Mouse (Mus musculus) midbrain, embryonic 12.5 days (tissue): ENCODE results near the gene Myo16. TPM values are rescaled to one million over a fixed set of nuclear protein-coding genes. Genes with fewer than 3 reads are reported as not detected.

Source experiments
- ATAC-seq: fragments of 200-750 bp; cut with Nextera tagmentation; 2 replicates; pipeline ENCODE4 v1.8.0; 2017; ENCODE audit warnings: low read depth, moderate TSS enrichment, moderate library complexity; ENCODE audit not compliant: low FRiP score
- H3K27ac ChIP-seq: fragments of 300-500 bp; sonication (generic); replicated peaks from 2 replicates; pipeline ENCODE4 v1.5.1; 2016; ENCODE audit warnings: mild to moderate bottlenecking
- H3K27me3 ChIP-seq: fragments of 300-500 bp; sonication (generic); 2 replicates; pipeline ENCODE4 v1.6.1; 2016; ENCODE audit warnings: mild to moderate bottlenecking
- H3K36me3 ChIP-seq: fragments of 300-500 bp; sonication (generic); 2 replicates; pipeline ENCODE4 v1.6.1; 2016
- H3K4me1 ChIP-seq: fragments of 300-500 bp; sonication (generic); 2 replicates; pipeline ENCODE4 v1.6.1; 2016
- H3K4me2 ChIP-seq: fragments of 300-500 bp; sonication (generic); replicated peaks from 2 replicates; pipeline ENCODE4 v1.6.1; 2016; ENCODE audit warnings: mild to moderate bottlenecking, moderate library complexity
- H3K4me3 ChIP-seq: fragments of 300-500 bp; sonication (generic); 2 replicates; pipeline ENCODE4 v1.5.1; 2016; ENCODE audit warnings: mild to moderate bottlenecking
- H3K9ac ChIP-seq: fragments of 300-500 bp; sonication (generic); replicated peaks from 2 replicates; pipeline ENCODE4 v1.6.1; 2016; ENCODE audit warnings: mild to moderate bottlenecking, moderate library complexity
- H3K9me3 ChIP-seq: fragments of 300-500 bp; sonication (generic); 2 replicates; pipeline ENCODE4 v1.6.1; 2016; ENCODE audit warnings: mild to moderate bottlenecking
- WGBS: fragments of 180-500 bp; shearing (Covaris S2); methylation state at CpG from one replicate; pipeline ENCODE4 v1.1.7; 2016; 5-methylcytosine and 5-hydroxymethylcytosine counted together
- polyA plus RNA-seq: library from polyadenylated mRNA; unstranded; fragments of >200 nt; fragmentation: Nextera tagmentation; extraction: Ambion mirVana; gene quantifications from 2 replicates; pipeline ENCODE4 v1.2.1, GENCODE M21; 2016

The Myo16 gene
- polyA plus RNA-seq, 1 experiment from 2014 or later, result 4.0 TPM

GRCm38 (mm10) chr8:10243344-10243743 lies 89.6 kb downstream of the Myo16 start:
- Histone ChIP-seq H3K4me1 (no peaks in the 10 kb centered on the region), H3K4me3 (no peak overlapping the region), H3K9ac (no peak overlapping the region), H3K4me2 (no peak overlapping the region), H3K27me3 (no peaks in the 10 kb centered on the region), H3K9me3 (no peaks in the 10 kb centered on the region), H3K36me3 (no peaks in the 10 kb centered on the region), H3K27ac (no peak overlapping the region)
- no peak for ATAC-seq
- WGBS, result 91% methylated on average over 3 of the region's 3 CpGs

DNA sequence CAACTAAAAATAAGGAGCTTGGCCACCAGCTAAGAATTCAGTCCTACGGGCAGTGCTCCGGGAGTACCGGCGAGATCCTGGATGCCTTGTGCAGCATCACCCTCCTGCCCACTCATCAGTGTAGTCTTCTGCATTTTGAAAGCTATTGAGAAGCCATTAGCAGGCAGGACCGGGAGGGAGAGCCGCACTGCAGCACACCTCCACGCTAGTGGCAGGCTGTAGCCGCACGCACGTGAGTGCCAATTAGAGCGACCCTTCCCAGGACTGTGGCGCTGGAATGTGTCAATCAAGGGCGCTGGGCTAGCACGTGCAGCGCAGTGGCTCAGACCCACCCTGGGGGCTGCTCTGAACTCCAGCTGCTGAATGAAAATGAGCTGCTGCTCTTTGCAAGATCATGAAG lies 95.4 kb downstream of the Myo16 start:
- Histone ChIP-seq H3K4me2 (peak overlapping the region; percentile 56), H3K4me1 (peaks cover 9% of the 10 kb centered on the region), H3K4me3 (peak overlapping the region; percentile 27), H3K9ac (no peak overlapping the region; the same call in 1 of the 2 replicates), H3K27ac (no peak overlapping the region), H3K36me3 (no peaks in the 10 kb centered on the region), H3K9me3 (no peaks in the 10 kb centered on the region), H3K27me3 (peaks cover 8% of the 10 kb centered on the region; the same call in 1 of the 2 replicates)
- 1% methylated on average over 15 of the region's 15 CpGs for WGBS
- ATAC-seq, result peak; percentile 97

GRCm38 (mm10) chr8:10255741-10256140 lies 102.0 kb downstream of the Myo16 start:
- no peaks in the 10 kb centered on the region for H3K9me3 ChIP-seq

DNA sequence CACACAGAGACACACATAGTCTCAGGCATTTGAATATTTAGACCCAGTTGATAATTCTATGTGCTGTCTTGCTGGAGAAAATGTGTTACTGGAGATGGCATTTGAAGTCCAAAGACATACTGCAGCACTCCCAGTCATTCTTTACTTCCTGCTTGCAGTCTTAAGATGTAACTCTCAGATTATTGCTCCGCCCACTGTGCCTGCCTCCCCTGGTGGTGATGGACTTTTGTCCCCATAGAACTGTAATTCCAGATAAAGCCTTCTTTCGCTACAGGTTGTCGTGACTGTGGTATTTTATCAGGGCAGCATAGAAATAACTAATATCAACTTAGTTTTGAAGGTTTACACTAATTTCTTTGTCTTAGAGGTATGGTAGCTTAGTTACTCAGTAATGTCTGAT lies 102.9 kb downstream of the Myo16 start:
- Histone ChIP-seq H3K4me2 (no peak overlapping the region), H3K4me3 (no peak overlapping the region), H3K27me3 (no peaks in the 10 kb centered on the region), H3K9ac (no peak overlapping the region), H3K4me1 (no peaks in the 10 kb centered on the region), H3K9me3 (no peaks in the 10 kb centered on the region), H3K36me3 (no peaks in the 10 kb centered on the region), H3K27ac (no peak overlapping the region)
- no peak for ATAC-seq
- WGBS, result 91% methylated on average over 3 of the region's 3 CpGs

More at GRCm38 (mm10) chr8:10255741-10256140, 102.0 kb downstream of the Myo16 start:
- H3K9ac ChIP-seq, result no peak overlapping the region
- no peak overlapping the region for H3K27ac ChIP-seq
- H3K4me2 ChIP-seq, result no peak overlapping the region
- H3K27me3 ChIP-seq, result no peaks in the 10 kb centered on the region
- no peaks in the 10 kb centered on the region for H3K4me1 ChIP-seq
- ATAC-seq, result no peak
- H3K4me3 ChIP-seq, result no peak overlapping the region
- H3K36me3 ChIP-seq, result no peaks in the 10 kb centered on the region
- WGBS, result 72% methylated on average over 2 of the region's 2 CpGs

GRCm38 (mm10) chr8:10270094-10270493 lies 116.4 kb downstream of the Myo16 start:
- Histone ChIP-seq H3K9me3 (no peaks in the 10 kb centered on the region), H3K9ac (no peak overlapping the region), H3K4me3 (no peak overlapping the region), H3K4me2 (no peak overlapping the region), H3K4me1 (no peaks in the 10 kb centered on the region), H3K27ac (no peak overlapping the region), H3K36me3 (no peaks in the 10 kb centered on the region), H3K27me3 (no peaks in the 10 kb centered on the region)
- WGBS, result 96% methylated on average over 4 of the region's 4 CpGs
- ATAC-seq, result no peak

DNA sequence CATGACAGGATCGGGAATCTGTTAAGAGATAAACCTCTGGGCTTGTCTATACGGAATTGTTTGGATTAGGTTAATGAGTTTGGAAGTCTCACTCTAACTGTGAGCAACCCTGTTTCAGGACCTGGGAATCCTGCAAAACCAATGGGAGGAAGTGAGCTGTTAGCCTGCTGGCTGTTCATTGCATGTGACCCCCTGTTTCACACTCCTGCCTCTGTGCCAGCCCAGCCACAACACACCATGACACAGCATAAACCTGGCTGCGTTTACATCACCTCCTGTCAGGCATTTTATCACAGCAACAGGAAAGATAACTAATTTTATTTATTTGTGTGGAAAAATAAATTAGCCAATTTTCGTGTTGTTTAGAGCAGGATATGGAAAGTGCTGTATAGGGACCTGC lies 138.9 kb downstream of the Myo16 start:
- Histone ChIP-seq H3K9me3 (no peaks in the 10 kb centered on the region), H3K4me3 (no peak overlapping the region), H3K27ac (no peak overlapping the region), H3K4me2 (no peak overlapping the region), H3K36me3 (no peaks in the 10 kb centered on the region), H3K27me3 (no peaks in the 10 kb centered on the region), H3K9ac (no peak overlapping the region), H3K4me1 (no peaks in the 10 kb centered on the region)
- ATAC-seq, result no peak
- WGBS, result 73% methylated on average over 4 of the region's 4 CpGs

DNA sequence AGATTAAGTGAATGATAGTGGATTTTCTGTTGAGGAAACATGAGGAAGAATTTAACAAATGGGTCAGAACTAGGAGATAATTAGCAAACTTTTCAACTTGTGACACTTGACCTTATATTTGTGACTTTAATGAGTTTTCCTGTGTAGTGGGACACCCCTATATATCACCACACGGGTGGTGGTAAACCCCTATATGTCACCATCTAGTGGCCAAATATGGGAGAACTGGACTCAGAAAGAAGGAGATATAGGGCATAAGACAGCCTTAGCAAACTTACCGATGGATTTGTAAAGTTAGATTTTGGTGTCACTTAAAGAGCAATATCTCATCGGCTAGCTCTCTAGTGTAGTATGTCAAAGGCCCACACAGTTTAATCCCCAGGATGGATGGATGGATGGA lies 147.1 kb downstream of the Myo16 start:
- no peaks in the 10 kb centered on the region for H3K9me3 ChIP-seq
- no peak overlapping the region for H3K4me3 ChIP-seq
- no peaks in the 10 kb centered on the region for H3K36me3 ChIP-seq
- 0 out of 2 replicates have a peak, but pooled peaks cover 3% of the 10 kb centered on the region for H3K4me1 ChIP-seq
- H3K27me3 ChIP-seq, result no peaks in the 10 kb centered on the region
- 58% methylated on average over 3 of the region's 3 CpGs for WGBS
- no peak overlapping the region for H3K4me2 ChIP-seq
- H3K27ac ChIP-seq, result no peak overlapping the region
- no peak overlapping the region for H3K9ac ChIP-seq
- no peak for ATAC-seq

- no peaks in the 10 kb centered on the region for H3K27me3 ChIP-seq
- H3K27ac ChIP-seq, result no peak overlapping the region
- 68% methylated on average over 4 of the region's 4 CpGs for WGBS
Measured at GRCm38 (mm10) chr8:10303061-10303460, 149.3 kb downstream of the Myo16 start.

GRCm38 (mm10) chr8:10303992-10304391 lies 150.3 kb downstream of the Myo16 start:
- no peaks in the 10 kb centered on the region for H3K27me3 ChIP-seq
- no peak overlapping the region for H3K9ac ChIP-seq
- 82% methylated on average over 3 of the region's 3 CpGs for WGBS
- no peak for ATAC-seq
- H3K36me3 ChIP-seq, result no peaks in the 10 kb centered on the region
- no peaks in the 10 kb centered on the region for H3K9me3 ChIP-seq
- no peak overlapping the region for H3K4me2 ChIP-seq
- 0 out of 2 replicates have a peak, but pooled peaks cover 3% of the 10 kb centered on the region for H3K4me1 ChIP-seq
- H3K4me3 ChIP-seq, result no peak overlapping the region
- H3K27ac ChIP-seq, result no peak overlapping the region

More at GRCm38 (mm10) chr8:10303061-10303460, 149.3 kb downstream of the Myo16 start:
- ATAC-seq, result no peak
- Histone ChIP-seq H3K36me3 (no peaks in the 10 kb centered on the region), H3K4me1 (0 out of 2 replicates have a peak, but pooled peaks cover 3% of the 10 kb centered on the region), H3K9me3 (no peaks in the 10 kb centered on the region), H3K4me2 (no peak overlapping the region), H3K4me3 (no peak overlapping the region), H3K9ac (no peak overlapping the region)

DNA sequence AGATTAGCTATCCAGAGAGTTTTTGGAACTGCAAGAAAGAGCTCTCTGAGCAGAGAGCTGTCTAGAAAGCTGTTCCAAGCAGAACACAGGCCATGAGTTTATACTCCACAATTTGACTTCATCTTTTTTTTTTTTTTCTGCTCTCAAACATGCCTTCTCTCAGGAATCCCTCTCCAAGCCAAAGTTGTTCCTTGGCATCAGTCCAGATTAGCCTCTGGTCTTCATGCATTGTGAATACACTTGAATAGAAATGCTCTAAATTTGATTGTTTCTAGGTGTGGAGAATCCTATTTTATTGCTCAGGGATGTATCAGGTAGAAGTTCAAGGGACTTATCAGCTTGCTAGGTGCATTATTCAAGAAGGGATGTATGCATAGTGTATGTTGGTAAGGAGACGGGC lies 151.0 kb downstream of the Myo16 start:
- 93% methylated on average over 1 of the region's 1 CpGs for WGBS
- 0 out of 2 replicates have a peak, but pooled peaks cover 3% of the 10 kb centered on the region for H3K4me1 ChIP-seq
- no peak for ATAC-seq
- no peak overlapping the region for H3K27ac ChIP-seq
- no peak overlapping the region for H3K4me3 ChIP-seq
- no peak overlapping the region for H3K4me2 ChIP-seq
- no peaks in the 10 kb centered on the region for H3K27me3 ChIP-seq
- H3K9ac ChIP-seq, result no peak overlapping the region
- no peaks in the 10 kb centered on the region for H3K9me3 ChIP-seq
- H3K36me3 ChIP-seq, result no peaks in the 10 kb centered on the region

GRCm38 (mm10) chr8:10307345-10307744 lies 153.6 kb downstream of the Myo16 start:
- Histone ChIP-seq H3K27ac (no peak overlapping the region), H3K4me3 (no peak overlapping the region), H3K27me3 (no peaks in the 10 kb centered on the region)

GRCm38 (mm10) chr8:10307770-10308476 lies 154.2 kb downstream of the Myo16 start:
- Histone ChIP-seq H3K9ac (no peak overlapping the region), H3K27ac (0 out of 2 replicates have a peak overlapping the region, but pooled peaks have one; percentile 4), H3K4me2 (no peak overlapping the region), H3K9me3 (no peaks in the 10 kb centered on the region), H3K36me3 (no peaks in the 10 kb centered on the region), H3K4me3 (no peak overlapping the region), H3K27me3 (no peaks in the 10 kb centered on the region), H3K4me1 (0 out of 2 replicates have a peak, but pooled peaks cover 1% of the 10 kb centered on the region)
- WGBS, result 61% methylated on average over 12 of the region's 12 CpGs
- ATAC-seq, result no peak

More at GRCm38 (mm10) chr8:10307345-10307744, 153.6 kb downstream of the Myo16 start:
- Histone ChIP-seq H3K36me3 (no peaks in the 10 kb centered on the region), H3K9me3 (no peaks in the 10 kb centered on the region), H3K4me1 (0 out of 2 replicates have a peak, but pooled peaks cover 3% of the 10 kb centered on the region), H3K4me2 (no peak overlapping the region), H3K9ac (no peak overlapping the region)
- WGBS, result 89% methylated on average over 6 of the region's 6 CpGs
- ATAC-seq, result no peak
